Mouse (Mus musculus): ENCODE results near the gene Fam187a.

GRCm38 (mm10) chr11:102930672-102931071, 45.7 kb downstream of the Fam187a start:
- TF ChIP-seq CTCF (IDR thresholded peaks at IDR 0.05; ENCODE audit: borderline replicate concordance, insufficient read depth, low read depth, low read length) (no peak), POLR2A (IDR thresholded peaks at IDR 0.05; ENCODE audit: borderline replicate concordance, insufficient read depth, low read length) (no peak)

All from cerebellum, adult 2 months (tissue).